16 mouse cellular contexts compared by ENCODE assay signal in the genomic region with DNA sequence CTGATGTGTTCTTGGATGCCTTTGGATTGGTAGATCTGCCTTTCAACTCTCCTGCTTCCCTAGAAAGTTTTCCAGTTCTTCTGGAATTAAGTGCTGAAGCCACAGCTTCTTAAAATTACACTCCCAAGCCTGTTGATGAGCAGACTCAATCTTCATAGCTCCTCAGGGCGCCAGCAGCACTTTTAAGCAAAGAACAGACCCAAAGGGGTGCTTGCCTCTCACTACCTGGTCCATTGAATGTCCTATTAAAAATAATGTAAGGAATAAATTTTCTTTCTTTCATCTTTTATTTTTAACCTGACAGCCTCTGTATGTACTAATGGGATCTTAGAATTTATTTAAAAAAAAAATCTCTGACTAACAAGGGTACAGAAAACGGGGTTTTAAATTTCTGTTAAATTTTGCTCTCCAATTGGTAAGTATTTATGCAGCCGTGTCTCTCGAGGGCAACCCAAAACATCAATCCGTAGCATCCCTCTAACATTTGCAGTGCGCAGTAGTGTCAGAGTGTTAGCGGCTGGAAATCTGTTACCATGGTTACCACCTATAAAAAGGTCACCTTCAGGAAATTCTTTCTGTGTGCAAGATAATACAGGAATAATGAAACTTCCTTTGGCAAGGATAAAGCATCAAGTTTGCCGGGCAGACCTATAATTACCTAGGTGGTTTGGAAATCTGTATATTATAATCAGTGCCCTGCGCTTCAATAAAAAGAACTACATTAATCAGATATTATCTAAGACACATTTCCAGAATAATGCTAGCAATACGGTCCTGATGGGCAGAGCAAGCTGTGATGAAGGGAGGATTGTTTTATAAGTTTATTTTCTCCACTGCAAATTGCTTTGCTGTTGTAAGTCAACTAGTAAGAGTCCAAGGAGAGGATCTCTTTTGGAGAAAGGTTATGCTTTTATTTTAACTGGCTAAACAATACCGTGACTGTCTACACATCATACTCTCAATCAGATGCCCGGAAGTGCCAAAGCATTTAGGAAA.
DNase-seq lines count a peak whose midpoint lies in the region; ATAC-seq lines count a peak whose summit lies in the region.
"Had no signal": no experiment of that assay in that cellular context is flagged by ENCODE, and none has a peak within 500 bp of the region (broad histone marks: within the 10 kb centered on the region; RNA-seq: fewer than 3 reads in every experiment).

No protein-coding gene starts in this region.

- H3K27me3 ChIP-seq in forebrain, embryonic 16.5 days (replicated peaks; ENCODE audit: control insufficient read depth, insufficient read depth, low read length): no peaks in the 10 kb centered on the region
- H3K27me3 ChIP-seq in midbrain, embryonic 13.5 days: no peaks in the 10 kb centered on the region
- no peaks in the 10 kb centered on the region for H3K27me3 ChIP-seq in liver, embryonic 12.5 days (replicated peaks)
- H3K27me3 ChIP-seq: embryonic facial prominence, embryonic 13.5 days; liver, embryonic 13.5 days; lung, embryonic 15.5 days; stomach, embryonic 15.5 days had no signal

- H3K9ac ChIP-seq in forebrain, embryonic 16.5 days (replicated peaks; ENCODE audit: low read depth, low read length): no peak overlapping the region
- no peak overlapping the region for H3K9ac ChIP-seq in midbrain, embryonic 13.5 days (replicated peaks)
- no peak overlapping the region for H3K9ac ChIP-seq in liver, embryonic 12.5 days
- H3K9ac ChIP-seq: embryonic facial prominence, embryonic 13.5 days; liver, embryonic 13.5 days; lung, embryonic 15.5 days; stomach, embryonic 15.5 days had no signal

- ATAC-seq in forebrain, embryonic 16.5 days: peak; percentile 78
- peak; percentile 89 for ATAC-seq in midbrain, embryonic 13.5 days
- ATAC-seq in liver, embryonic 12.5 days: no peak

- DNase-seq in retina, postnatal 1 day: peak; percentile 21
- DNase-seq in retina, embryonic 14.5 days (ENCODE audit: low spot score): no peak
- no peak for DNase-seq in embryo, embryonic 9.5 days (ENCODE audit: extremely low spot score)
- DNase-seq in urinary bladder, postnatal 25 days (ENCODE audit: low spot score): no peak
- DNase-seq: adrenal gland, adult 2 months; cerebellum, adult 18-20 months; gastrocnemius, postnatal 10 days; kidney, adult 18-20 months; kidney, postnatal 14 days; liver, embryonic 13.5 days had no signal

- no peak overlapping the region for H3K4me2 ChIP-seq in forebrain, embryonic 16.5 days (ENCODE audit: low read length)
- H3K4me2 ChIP-seq in midbrain, embryonic 13.5 days (replicated peaks): no peak overlapping the region
- H3K4me2 ChIP-seq in liver, embryonic 12.5 days: no peak overlapping the region
- H3K4me2 ChIP-seq: embryonic facial prominence, embryonic 13.5 days; liver, embryonic 13.5 days; lung, embryonic 15.5 days; stomach, embryonic 15.5 days had no signal

- no peak overlapping the region; the same call in 1 of the 2 replicates for H3K27ac ChIP-seq in forebrain, embryonic 16.5 days (ENCODE audit: low read length)
- H3K27ac ChIP-seq in midbrain, embryonic 13.5 days: peak overlapping the region; percentile 78
- H3K27ac ChIP-seq in liver, embryonic 12.5 days: no peak overlapping the region
- H3K27ac ChIP-seq: embryonic facial prominence, embryonic 13.5 days; liver, embryonic 13.5 days; lung, embryonic 15.5 days; stomach, embryonic 15.5 days had no signal

- 51% methylated on average over 12 of the region's 12 CpGs for WGBS in forebrain, embryonic 16.5 days
- WGBS in midbrain, embryonic 13.5 days: 58% methylated on average over 12 of the region's 12 CpGs
- 65% methylated on average over 12 of the region's 12 CpGs for WGBS in liver, embryonic 12.5 days (ENCODE audit: insufficient replicate concordance)

- no peaks in the 10 kb centered on the region for H3K4me1 ChIP-seq in forebrain, embryonic 16.5 days (replicated peaks; ENCODE audit: control insufficient read depth, insufficient read depth, low read length)
- H3K4me1 ChIP-seq in midbrain, embryonic 13.5 days (replicated peaks): peaks cover 13% of the 10 kb centered on the region; the same call in 1 of the 2 replicates
- H3K4me1 ChIP-seq in liver, embryonic 12.5 days: no peaks in the 10 kb centered on the region
- H3K4me1 ChIP-seq: embryonic facial prominence, embryonic 13.5 days; liver, embryonic 13.5 days; lung, embryonic 15.5 days; stomach, embryonic 15.5 days had no signal

- H3K36me3 ChIP-seq in forebrain, embryonic 16.5 days (ENCODE audit: control insufficient read depth, insufficient read depth): no peaks in the 10 kb centered on the region
- H3K36me3 ChIP-seq in midbrain, embryonic 13.5 days: no peaks in the 10 kb centered on the region
- H3K36me3 ChIP-seq in liver, embryonic 12.5 days: no peaks in the 10 kb centered on the region
- H3K36me3 ChIP-seq: embryonic facial prominence, embryonic 13.5 days; liver, embryonic 13.5 days; lung, embryonic 15.5 days; stomach, embryonic 15.5 days had no signal

- no peak overlapping the region for H3K4me3 ChIP-seq in forebrain, embryonic 16.5 days (replicated peaks; ENCODE audit: low read length)
- no peak overlapping the region for H3K4me3 ChIP-seq in midbrain, embryonic 13.5 days (replicated peaks)
- H3K4me3 ChIP-seq in liver, embryonic 12.5 days: no peak overlapping the region
- H3K4me3 ChIP-seq: embryonic facial prominence, embryonic 13.5 days; liver, embryonic 13.5 days; lung, embryonic 15.5 days; stomach, embryonic 15.5 days had no signal

- H3K9me3 ChIP-seq in forebrain, embryonic 16.5 days (ENCODE audit: control insufficient read depth, low read length): no peaks in the 10 kb centered on the region
- H3K9me3 ChIP-seq in midbrain, embryonic 13.5 days: no peaks in the 10 kb centered on the region
- no peaks in the 10 kb centered on the region for H3K9me3 ChIP-seq in liver, embryonic 12.5 days (replicated peaks)
- H3K9me3 ChIP-seq: embryonic facial prominence, embryonic 13.5 days; liver, embryonic 13.5 days; lung, embryonic 15.5 days; stomach, embryonic 15.5 days had no signal
